Mouse (Mus musculus) neural tube, embryonic 15.5 days (tissue): ENCODE data around the gene Iyd. TPM values are rescaled to one million over a fixed set of nuclear protein-coding genes. Genes with fewer than 3 reads are reported as not detected.
A peak's percentile ranks its signal among the peaks of the same experiment; 100 is the strongest.

ENCODE experiments used
- ATAC-seq: fragments of 200-750 bp; cut with Nextera tagmentation; 2 replicates; pipeline ENCODE4 v1.8.0; 2017; ENCODE audit warnings: mild to moderate bottlenecking, moderate TSS enrichment, moderate library complexity; ENCODE audit not compliant: low FRiP score
- H3K27ac ChIP-seq: fragments of 300-500 bp; sonication (generic); replicated peaks from 2 replicates; pipeline ENCODE4 v1.5.1; 2015; ENCODE audit warnings: mild to moderate bottlenecking, inconsistent platforms
- H3K27me3 ChIP-seq: fragments of 300-500 bp; sonication (generic); replicated peaks from 2 replicates; pipeline ENCODE4 v1.6.1; 2015; ENCODE audit warnings: inconsistent platforms
- H3K36me3 ChIP-seq: fragments of 300-500 bp; sonication (generic); 2 replicates; pipeline ENCODE4 v1.6.1; 2015; ENCODE audit warnings: inconsistent platforms
- H3K4me1 ChIP-seq: fragments of 300-500 bp; sonication (generic); 2 replicates; pipeline ENCODE4 v1.6.1; 2015; ENCODE audit warnings: inconsistent platforms
- H3K4me2 ChIP-seq: fragments of 300-500 bp; sonication (generic); 2 replicates; pipeline ENCODE4 v1.6.1; 2015; ENCODE audit warnings: inconsistent platforms, mild to moderate bottlenecking, moderate library complexity
- H3K4me3 ChIP-seq: fragments of 300-500 bp; sonication (generic); replicated peaks from 2 replicates; pipeline ENCODE4 v1.5.1; 2015; ENCODE audit warnings: mild to moderate bottlenecking, inconsistent platforms
- H3K9ac ChIP-seq: fragments of 300-500 bp; sonication (generic); replicated peaks from 2 replicates; pipeline ENCODE4 v1.6.1; 2015; ENCODE audit warnings: mild to moderate bottlenecking, inconsistent platforms
- H3K9me3 ChIP-seq: fragments of 300-500 bp; sonication (generic); replicated peaks from 2 replicates; pipeline ENCODE4 v1.6.1; 2016; ENCODE audit warnings: inconsistent platforms
- WGBS: fragments of 180-500 bp; shearing (Covaris S2); methylation state at CpG from one replicate; pipeline ENCODE4 v1.1.7; 2015; ENCODE audit warnings: mixed read lengths; 5-methylcytosine and 5-hydroxymethylcytosine counted together
- polyA plus RNA-seq: library from polyadenylated mRNA; unstranded; fragments of >200 nt; fragmentation: Nextera tagmentation; extraction: Ambion mirVana; gene quantifications from 2 replicates; pipeline ENCODE4 v1.2.1, GENCODE M21; 2015

Iyd gene
- polyA plus RNA-seq, 1 experiment from 2014 or later: 0.37 TPM

- no peaks in the 10 kb centered on the region for H3K4me1 ChIP-seq
- no peak overlapping the region for H3K4me2 ChIP-seq
- WGBS: 90% methylated on average over 3 of the region's 3 CpGs
- no peak overlapping the region for H3K4me3 ChIP-seq
- no peak overlapping the region for H3K27ac ChIP-seq
- no peaks in the 10 kb centered on the region for H3K36me3 ChIP-seq
- no peaks in the 10 kb centered on the region for H3K27me3 ChIP-seq
- H3K9ac ChIP-seq: no peak overlapping the region
- no peaks in the 10 kb centered on the region for H3K9me3 ChIP-seq
- no peak for ATAC-seq
These were observed 16.5 kb downstream of the Iyd start for GRCm38 (mm10) chr10:3556538-3556937.

GRCm38 (mm10) chr10:3559136-3559535 is 19.1 kb downstream of the Iyd start:
- Histone ChIP-seq H3K9ac (no peak overlapping the region), H3K4me2 (no peak overlapping the region), H3K4me3 (no peak overlapping the region), H3K36me3 (no peaks in the 10 kb centered on the region), H3K27me3 (no peaks in the 10 kb centered on the region), H3K27ac (no peak overlapping the region), H3K4me1 (no peaks in the 10 kb centered on the region), H3K9me3 (no peaks in the 10 kb centered on the region)
- no peak for ATAC-seq
- 96% methylated on average over 1 of the region's 1 CpGs for WGBS

GRCm38 (mm10) chr10:3562165-3562564 is 22.1 kb downstream of the Iyd start:
- Histone ChIP-seq H3K27me3 (no peaks in the 10 kb centered on the region), H3K4me2 (no peak overlapping the region), H3K4me1 (0 out of 2 replicates have a peak, but pooled peaks cover 2% of the 10 kb centered on the region), H3K36me3 (no peaks in the 10 kb centered on the region), H3K9me3 (no peaks in the 10 kb centered on the region), H3K4me3 (no peak overlapping the region), H3K9ac (no peak overlapping the region), H3K27ac (no peak overlapping the region)
- no peak for ATAC-seq

GRCm38 (mm10) chr10:3565126-3565525 is 25.1 kb downstream of the Iyd start:
- no peak overlapping the region for H3K4me3 ChIP-seq
- WGBS: 69% methylated on average over 4 of the region's 4 CpGs
- H3K27ac ChIP-seq: no peak overlapping the region
- H3K9me3 ChIP-seq: no peaks in the 10 kb centered on the region
- 0 out of 2 replicates have a peak, but pooled peaks cover 2% of the 10 kb centered on the region for H3K4me1 ChIP-seq
- ATAC-seq: no peak
- no peaks in the 10 kb centered on the region for H3K36me3 ChIP-seq
- no peaks in the 10 kb centered on the region for H3K27me3 ChIP-seq
- H3K9ac ChIP-seq: no peak overlapping the region
- H3K4me2 ChIP-seq: no peak overlapping the region

DNA sequence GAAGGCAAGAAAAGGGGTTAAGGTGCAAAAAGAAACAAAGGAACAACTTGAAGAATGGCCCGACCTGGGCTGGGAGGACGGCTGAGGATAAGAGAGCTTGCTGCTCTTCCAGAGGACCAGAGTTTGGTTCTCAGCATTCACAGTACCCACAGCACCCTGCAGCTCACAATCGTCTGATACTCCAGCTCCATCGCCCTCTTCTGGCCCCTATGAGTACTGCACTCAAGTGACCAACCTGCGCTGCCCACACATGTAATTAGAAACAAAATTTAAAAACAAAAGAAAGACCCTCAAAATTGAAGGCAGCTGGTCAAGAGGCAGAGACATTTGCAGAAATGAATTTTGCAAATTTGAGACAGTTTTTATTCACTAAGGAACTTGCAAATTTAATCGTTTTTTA is 27.8 kb downstream of the Iyd start:
- no peak overlapping the region for H3K9ac ChIP-seq

GRCm38 (mm10) chr10:3572723-3573649 is 32.9 kb downstream of the Iyd start:
- no peak overlapping the region for H3K9ac ChIP-seq
- H3K4me2 ChIP-seq: no peak overlapping the region
- no peaks in the 10 kb centered on the region for H3K36me3 ChIP-seq
- WGBS: 77% methylated on average over 10 of the region's 10 CpGs
- H3K27me3 ChIP-seq: no peaks in the 10 kb centered on the region
- no peak overlapping the region for H3K4me3 ChIP-seq
- H3K27ac ChIP-seq: no peak overlapping the region
- H3K9me3 ChIP-seq: no peaks in the 10 kb centered on the region
- peak; percentile 50; the same call in 1 of the 2 replicates for ATAC-seq
- H3K4me1 ChIP-seq: no peaks in the 10 kb centered on the region

More for the DNA sequence above, 27.8 kb downstream of the Iyd start:
- H3K27ac ChIP-seq: no peak overlapping the region
- H3K4me1 ChIP-seq: 0 out of 2 replicates have a peak, but pooled peaks cover 2% of the 10 kb centered on the region
- no peaks in the 10 kb centered on the region for H3K36me3 ChIP-seq
- 75% methylated on average over 6 of the region's 6 CpGs for WGBS
- no peak for ATAC-seq
- H3K4me2 ChIP-seq: no peak overlapping the region
- H3K9me3 ChIP-seq: no peaks in the 10 kb centered on the region
- no peaks in the 10 kb centered on the region for H3K27me3 ChIP-seq
- no peak overlapping the region for H3K4me3 ChIP-seq

- no peaks in the 10 kb centered on the region for H3K4me1 ChIP-seq
- no peaks in the 10 kb centered on the region for H3K27me3 ChIP-seq
- no peak overlapping the region for H3K4me3 ChIP-seq
- no peaks in the 10 kb centered on the region for H3K9me3 ChIP-seq
- no peaks in the 10 kb centered on the region for H3K36me3 ChIP-seq
- 73% methylated on average over 4 of the region's 4 CpGs for WGBS
- no peak overlapping the region for H3K4me2 ChIP-seq
- H3K9ac ChIP-seq: no peak overlapping the region
- ATAC-seq: no peak
- no peak overlapping the region for H3K27ac ChIP-seq
These were observed 34.0 kb downstream of the Iyd start for GRCm38 (mm10) chr10:3573905-3574500.

GRCm38 (mm10) chr10:3590632-3591031 is 50.6 kb downstream of the Iyd start:
- no peak for ATAC-seq
- Histone ChIP-seq H3K9me3 (no peaks in the 10 kb centered on the region), H3K4me3 (no peak overlapping the region), H3K4me2 (no peak overlapping the region), H3K27ac (no peak overlapping the region), H3K9ac (no peak overlapping the region), H3K36me3 (no peaks in the 10 kb centered on the region), H3K27me3 (no peaks in the 10 kb centered on the region), H3K4me1 (peaks cover 5% of the 10 kb centered on the region; the same call in 1 of the 2 replicates)
- 91% methylated on average over 3 of the region's 3 CpGs for WGBS

- no peak overlapping the region for H3K27ac ChIP-seq
- H3K9ac ChIP-seq: no peak overlapping the region
- 22% methylated on average over 3 of the region's 3 CpGs for WGBS
- H3K9me3 ChIP-seq: no peaks in the 10 kb centered on the region
- ATAC-seq: 0 out of 2 replicates have a peak, but pooled peaks have one; percentile 31
- no peak overlapping the region for H3K4me2 ChIP-seq
- H3K4me3 ChIP-seq: no peak overlapping the region
- no peaks in the 10 kb centered on the region for H3K27me3 ChIP-seq
- peaks cover 5% of the 10 kb centered on the region; the same call in 1 of the 2 replicates for H3K4me1 ChIP-seq
- H3K36me3 ChIP-seq: no peaks in the 10 kb centered on the region
These were observed 51.8 kb downstream of the Iyd start for GRCm38 (mm10) chr10:3591790-3592189.

- H3K4me2 ChIP-seq: no peak overlapping the region
- no peak for ATAC-seq
- 81% methylated on average over 2 of the region's 2 CpGs for WGBS
- H3K27ac ChIP-seq: no peak overlapping the region
- no peaks in the 10 kb centered on the region for H3K27me3 ChIP-seq
- no peak overlapping the region for H3K4me3 ChIP-seq
- H3K4me1 ChIP-seq: peaks cover 3% of the 10 kb centered on the region; the same call in 1 of the 2 replicates
- H3K36me3 ChIP-seq: no peaks in the 10 kb centered on the region
- no peak overlapping the region for H3K9ac ChIP-seq
- no peaks in the 10 kb centered on the region for H3K9me3 ChIP-seq
These were observed 56.7 kb downstream of the Iyd start for GRCm38 (mm10) chr10:3596697-3597096.

DNA sequence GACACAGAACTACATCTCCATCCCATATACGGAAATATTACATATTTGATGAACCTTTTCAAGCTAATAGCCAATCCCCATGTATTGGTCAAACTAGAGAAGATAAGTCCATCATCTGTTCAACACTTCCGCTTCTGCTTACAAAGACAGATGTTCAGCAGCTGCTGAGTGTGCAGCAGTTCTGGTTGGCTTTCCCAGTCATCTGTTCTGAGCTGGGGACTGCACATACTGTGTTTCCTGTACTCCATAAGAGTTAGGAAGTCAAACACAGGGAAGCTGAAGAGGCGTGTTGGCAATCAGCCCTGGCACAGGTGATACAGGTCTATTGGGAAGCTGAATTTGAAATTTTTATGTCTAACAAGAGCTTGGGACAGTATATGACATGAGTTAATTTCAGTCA is 57.7 kb downstream of the Iyd start:
- WGBS: 91% methylated on average over 3 of the region's 3 CpGs
- Histone ChIP-seq H3K4me2 (no peak overlapping the region), H3K27ac (no peak overlapping the region), H3K36me3 (no peaks in the 10 kb centered on the region), H3K4me1 (no peaks in the 10 kb centered on the region), H3K27me3 (no peaks in the 10 kb centered on the region), H3K4me3 (no peak overlapping the region), H3K9ac (no peak overlapping the region), H3K9me3 (no peaks in the 10 kb centered on the region)
- no peak for ATAC-seq
